Mouse (Mus musculus) layer of hippocampus, postnatal 10 days (tissue): ENCODE results near the gene Cacnb4. TPM values are rescaled to one million over a fixed set of nuclear protein-coding genes. Genes with fewer than 3 reads are reported as not detected.

Experiments
- DNase-seq, 2 experiments: peaks; one replicate each; pipeline ENCODE4 v3.0.0; 2021; ENCODE audit warnings: low spot score in 2 of 2
- total RNA-seq, 2 experiments: library from RNA; stranded (reverse); gene quantifications; 2 replicates each; pipeline ENCODE4 v1.2.3; 2021

Gene Cacnb4
- total RNA-seq, 2 experiments from 2014 or later = 59.9 to 73.7 TPM

GRCm38 (mm10) chr2:52424747-52425522, 251.7 kb downstream of the Cacnb4 start, which contains the start of gene Arl5a:
Arl5a (minus strand) TSS chr2:52424901.
- peak; percentile 98 to 99 for DNase-seq

GRCm38 (mm10) chr2:52424248-52424728, 252.3 kb downstream of the Cacnb4 start:
- no peak for DNase-seq

GRCm38 (mm10) chr2:52423611-52424247, 252.9 kb downstream of the Cacnb4 start:
- DNase-seq = no peak

GRCm38 (mm10) chr2:52422871-52423610, 253.6 kb downstream of the Cacnb4 start:
- DNase-seq = no peak

GRCm38 (mm10) chr2:52421197-52421596, 255.4 kb downstream of the Cacnb4 start:
- no peak for DNase-seq

- no peak for DNase-seq
Observed at GRCm38 (mm10) chr2:52420001-52420710, 256.5 kb downstream of the Cacnb4 start.

- DNase-seq = no peak
Observed at GRCm38 (mm10) chr2:52419295-52419694, 257.3 kb downstream of the Cacnb4 start.

- no peak for DNase-seq
Observed at GRCm38 (mm10) chr2:52412524-52413037, 264.1 kb downstream of the Cacnb4 start.

- DNase-seq = no peak
Observed at GRCm38 (mm10) chr2:52406480-52406879, 270.2 kb downstream of the Cacnb4 start.

GRCm38 (mm10) chr2:52405238-52405637, 271.4 kb downstream of the Cacnb4 start:
- DNase-seq = no peak

GRCm38 (mm10) chr2:52394529-52394928, 282.1 kb downstream of the Cacnb4 start:
- no peak for DNase-seq

- DNase-seq = no peak
Observed at GRCm38 (mm10) chr2:52390415-52390975, 286.1 kb downstream of the Cacnb4 start.

- DNase-seq = no peak
Observed at GRCm38 (mm10) chr2:52389975-52390374, 286.7 kb downstream of the Cacnb4 start.

GRCm38 (mm10) chr2:52386451-52386850, 290.2 kb downstream of the Cacnb4 start:
- no peak for DNase-seq

GRCm38 (mm10) chr2:52386037-52386436, 290.6 kb downstream of the Cacnb4 start:
- no peak for DNase-seq

- no peak for DNase-seq
Observed at GRCm38 (mm10) chr2:52378848-52379261, 297.8 kb downstream of the Cacnb4 start.

- no peak for DNase-seq
Observed at GRCm38 (mm10) chr2:52378448-52378804, 298.2 kb downstream of the Cacnb4 start, which contains the start of gene Neb. Neb (minus strand) TSS chr2:52378474.
